Mouse (Mus musculus): ENCODE data around the gene Art3.
A peak's percentile ranks its signal among the peaks of the same experiment; 100 is the strongest.

The Art3 gene

DNA sequence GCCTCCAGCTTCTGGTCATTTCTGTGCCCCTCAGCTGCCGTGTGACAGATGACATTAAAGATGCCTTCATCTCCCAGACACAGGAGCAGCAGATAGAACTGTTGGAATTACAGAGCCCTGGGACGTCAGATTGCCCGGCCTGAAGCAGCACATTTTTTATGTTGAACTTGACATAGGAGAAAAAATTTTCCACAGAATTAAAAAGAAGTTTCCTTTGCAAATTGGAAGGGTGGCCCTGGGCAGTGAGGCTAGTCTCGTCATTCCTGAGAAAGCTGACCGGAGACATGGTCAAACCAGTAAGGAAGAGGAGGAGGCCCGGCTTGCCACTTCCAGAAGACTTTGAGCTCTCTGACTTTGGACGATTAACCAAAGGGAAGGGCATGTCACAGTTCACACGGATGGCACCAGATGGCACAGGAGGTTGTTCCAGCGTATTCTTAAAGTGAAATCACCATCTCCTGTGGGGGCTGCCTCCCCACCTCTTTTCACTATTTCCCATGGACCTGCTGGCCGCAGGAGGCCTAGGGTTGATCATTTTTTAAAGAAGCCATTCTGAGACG lies 33.6 kb downstream of the Art3 start:
- TF ChIP-seq GATA4 (IDR thresholded peaks at IDR 0.05; ENCODE audit: insufficient replicate concordance, low read length): no peak

DNA sequence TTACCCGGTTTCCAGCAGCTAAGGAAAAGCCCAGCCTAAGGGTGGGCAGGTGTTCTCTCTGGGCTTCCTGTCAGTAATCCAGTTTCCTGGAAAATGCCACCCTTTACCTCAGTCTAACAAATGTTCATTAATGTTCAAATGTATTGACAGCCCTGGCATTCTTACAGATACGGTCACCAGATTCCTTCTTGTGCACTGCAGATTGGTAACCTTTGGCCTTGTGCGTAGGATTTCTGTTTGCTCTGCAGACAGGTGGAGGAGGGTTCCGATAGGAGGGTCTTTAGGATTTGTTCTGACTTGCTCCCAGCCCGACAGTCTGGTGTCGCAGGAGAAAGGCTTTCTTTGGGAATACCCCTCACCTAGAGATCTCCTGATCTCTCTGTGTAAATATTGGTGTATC lies 34.9 kb downstream of the Art3 start:
- TF ChIP-seq GATA4 (IDR thresholded peaks at IDR 0.05; ENCODE audit: insufficient replicate concordance, low read length): no peak

DNA sequence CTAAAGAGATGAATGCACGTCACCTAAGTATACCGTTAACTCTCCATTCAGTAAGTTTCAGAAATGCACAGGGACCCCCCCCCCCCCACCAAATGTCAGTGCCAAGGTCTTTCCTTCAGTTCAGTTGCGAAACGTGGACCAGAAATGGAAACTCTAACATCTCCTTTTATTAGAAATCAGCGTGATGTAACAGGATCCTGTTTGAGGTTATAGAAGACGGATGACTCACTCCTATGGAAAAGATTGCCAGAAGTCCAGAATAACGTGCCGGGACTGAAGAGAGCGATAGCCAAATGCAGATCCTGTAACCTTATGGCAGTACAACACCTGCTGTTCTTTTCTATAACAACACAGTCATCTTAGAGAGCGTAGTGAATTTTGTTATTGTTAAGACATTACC lies 36.8 kb downstream of the Art3 start:
- no peak for TF ChIP-seq GATA4 (IDR thresholded peaks at IDR 0.05; ENCODE audit: insufficient replicate concordance, low read length)

DNA sequence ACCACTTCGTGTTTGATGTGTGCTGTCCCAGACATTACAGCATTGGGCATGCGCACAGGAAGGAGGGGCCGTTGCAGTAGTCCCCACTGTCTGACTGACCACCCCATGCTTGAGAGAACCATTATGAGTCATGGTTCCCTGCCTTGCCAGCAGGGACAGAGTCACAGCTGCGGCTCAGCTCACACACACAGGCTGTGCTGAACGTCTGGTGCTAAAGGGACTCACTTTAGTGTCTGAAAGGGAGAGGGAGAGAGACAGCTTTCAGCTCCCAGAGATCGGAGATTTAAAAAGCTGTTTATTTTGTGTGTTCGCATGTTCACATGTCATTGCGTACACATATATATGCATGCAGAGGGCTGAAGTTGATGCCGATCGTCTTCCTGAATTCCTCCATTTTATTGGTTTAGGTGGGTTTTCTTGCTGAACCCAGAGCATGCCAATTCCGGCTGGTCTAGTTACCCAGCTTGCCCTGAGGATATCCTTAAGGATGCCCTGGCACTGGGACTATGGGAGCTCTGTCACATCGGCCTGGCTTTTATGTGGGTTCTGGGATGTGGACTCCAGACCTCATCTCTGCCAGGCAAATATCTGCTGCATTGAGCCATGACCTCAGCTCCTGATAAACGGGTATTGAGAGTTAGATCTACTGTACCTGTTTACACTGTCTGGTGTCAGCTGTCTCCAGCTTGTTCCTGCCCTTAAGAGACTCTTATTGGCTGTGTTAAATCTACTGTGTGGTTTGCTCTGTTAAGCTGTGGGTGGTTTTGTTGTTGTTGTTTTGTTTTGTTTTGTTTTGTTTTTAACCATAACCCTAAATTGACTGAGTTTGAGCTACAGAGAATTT lies 37.7 kb downstream of the Art3 start:
- no peak for TF ChIP-seq GATA4 (IDR thresholded peaks at IDR 0.05; ENCODE audit: insufficient replicate concordance, low read length)

DNA sequence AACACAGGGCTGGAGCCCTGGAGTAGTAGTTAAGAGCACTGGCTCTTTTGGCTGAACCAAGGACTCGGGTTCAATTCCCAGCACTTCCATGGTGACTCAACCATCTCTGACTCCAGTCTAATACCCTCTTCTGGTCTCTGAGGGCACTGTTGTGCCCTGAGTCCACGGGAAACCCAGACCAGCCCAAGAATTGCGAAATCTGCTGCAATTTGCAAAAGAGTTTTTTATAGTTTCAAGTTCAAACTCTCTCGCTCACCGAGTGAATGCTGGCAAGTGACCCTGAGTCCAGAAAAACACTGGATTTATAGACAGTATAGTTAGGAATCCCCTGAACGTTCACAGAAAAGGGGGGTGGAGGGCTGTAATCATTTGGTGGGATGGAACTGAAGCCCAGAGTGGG lies 38.8 kb downstream of the Art3 start:
- TF ChIP-seq GATA4 (IDR thresholded peaks at IDR 0.05; ENCODE audit: insufficient replicate concordance, low read length): no peak

DNA sequence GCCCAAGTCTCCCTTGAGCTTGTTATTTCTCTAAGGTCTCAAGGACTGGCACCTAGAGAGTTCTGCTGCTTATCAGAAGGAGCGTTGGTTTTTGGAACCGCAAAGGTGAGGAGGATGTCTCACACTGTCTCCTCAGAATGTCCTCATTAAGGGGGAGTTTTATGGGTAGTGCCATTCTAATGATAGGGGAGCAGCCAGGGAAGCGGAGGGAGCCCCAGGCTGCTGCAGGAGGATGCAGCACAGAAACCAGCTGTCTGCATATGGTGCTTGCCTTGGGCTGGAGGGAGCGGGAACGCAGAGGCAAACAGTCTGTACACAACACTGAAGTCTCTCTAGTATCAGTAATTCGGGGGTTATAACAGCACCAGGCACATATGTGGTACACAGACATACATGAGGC lies 39.3 kb downstream of the Art3 start:
- TF ChIP-seq GATA4 (IDR thresholded peaks at IDR 0.05; ENCODE audit: insufficient replicate concordance, low read length): no peak

DNA sequence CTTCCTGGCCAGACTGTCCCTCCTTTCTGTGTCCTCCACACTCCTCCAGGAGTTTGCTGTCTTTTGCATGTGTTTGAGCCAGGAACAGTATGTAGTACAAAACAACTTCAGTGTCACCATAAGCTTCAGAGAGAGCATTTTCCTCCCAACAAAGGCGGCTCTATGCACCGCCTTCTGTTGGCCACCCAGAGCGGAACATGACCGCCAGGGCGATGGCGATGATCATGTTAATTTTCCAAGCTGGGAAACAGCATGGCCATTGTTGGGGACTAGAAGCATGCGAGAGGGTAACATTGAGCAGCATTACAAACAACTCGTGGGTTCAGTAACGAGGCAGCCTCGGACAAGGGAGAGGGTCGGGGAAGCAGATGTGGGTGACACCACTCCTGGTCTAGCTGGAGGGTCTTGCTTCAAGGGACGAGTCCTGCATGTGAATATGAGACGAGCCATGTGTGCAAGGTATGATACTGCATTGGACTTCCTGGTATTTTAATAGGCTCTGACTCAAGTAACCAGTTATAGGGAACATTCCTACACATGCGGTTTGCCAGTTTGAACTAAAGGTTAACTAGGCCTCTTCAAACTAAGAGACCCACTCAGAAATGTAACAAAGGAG lies 39.8 kb downstream of the Art3 start:
- TF ChIP-seq GATA4 (IDR thresholded peaks at IDR 0.05; ENCODE audit: insufficient replicate concordance, low read length): no peak

DNA sequence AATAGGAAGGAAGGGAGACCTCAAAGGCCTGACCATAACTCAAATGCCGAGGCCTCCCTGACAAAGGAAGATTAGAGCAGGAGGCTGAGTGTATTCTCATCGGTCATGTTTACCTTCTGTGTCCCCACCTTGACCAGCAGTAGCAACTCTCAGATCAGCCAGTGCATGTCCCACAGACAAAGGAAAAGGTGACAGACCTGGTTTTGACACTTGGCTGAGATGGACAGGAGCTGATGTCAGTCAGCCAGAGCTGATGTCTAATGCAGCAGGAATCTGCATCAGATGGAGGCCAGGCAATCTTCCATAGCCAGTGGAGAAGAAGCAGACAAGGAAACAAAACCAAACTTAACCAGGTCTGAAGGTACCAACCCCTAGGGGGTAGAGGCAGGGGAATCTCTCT lies 41.0 kb downstream of the Art3 start:
- TF ChIP-seq GATA4 (IDR thresholded peaks at IDR 0.05; ENCODE audit: insufficient replicate concordance, low read length): no peak

DNA sequence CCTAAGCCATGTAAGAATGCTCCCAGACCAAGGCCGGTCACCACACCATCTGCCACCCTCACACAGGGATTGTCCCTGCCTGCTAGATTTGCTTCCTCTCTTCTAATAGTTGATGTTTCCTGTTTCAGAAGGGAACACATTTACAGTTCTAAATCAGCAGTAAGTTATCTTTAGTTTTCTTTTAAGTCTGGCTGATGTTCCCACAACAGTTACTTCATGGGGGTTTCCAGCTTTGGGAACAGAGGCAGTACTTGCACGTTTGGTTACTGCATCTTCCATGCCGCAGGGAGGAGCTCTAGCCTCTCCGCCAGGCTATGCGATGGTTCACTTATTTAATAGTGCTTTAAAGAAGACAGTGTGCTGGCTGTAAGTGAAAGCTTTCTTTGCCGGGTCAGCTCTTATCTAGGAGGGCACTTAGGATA lies 43.1 kb downstream of the Art3 start:
- peak; percentile 77 for TF ChIP-seq GATA4 (IDR thresholded peaks at IDR 0.05; ENCODE audit: insufficient replicate concordance, low read length)

DNA sequence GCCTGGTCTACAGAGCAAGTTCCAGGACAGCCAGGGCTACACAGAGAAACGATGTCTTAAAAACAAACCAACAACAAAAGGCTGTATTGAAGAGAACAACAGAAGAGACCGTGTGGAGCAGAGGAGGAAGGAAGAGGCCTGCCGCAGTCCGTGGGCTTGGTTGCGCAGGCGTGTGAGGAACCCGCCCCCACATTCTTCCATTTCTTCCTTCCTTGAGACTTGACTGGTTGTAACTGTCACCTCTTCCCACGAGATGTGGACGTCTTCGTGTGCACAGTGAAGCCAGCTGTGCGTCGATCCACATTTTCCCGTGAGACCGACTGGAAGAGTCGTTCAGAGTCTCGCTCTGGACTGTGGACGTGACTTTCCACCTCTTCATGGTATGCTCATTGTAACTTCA lies 43.7 kb downstream of the Art3 start:
- no peak for TF ChIP-seq GATA4 (IDR thresholded peaks at IDR 0.05; ENCODE audit: insufficient replicate concordance, low read length)

DNA sequence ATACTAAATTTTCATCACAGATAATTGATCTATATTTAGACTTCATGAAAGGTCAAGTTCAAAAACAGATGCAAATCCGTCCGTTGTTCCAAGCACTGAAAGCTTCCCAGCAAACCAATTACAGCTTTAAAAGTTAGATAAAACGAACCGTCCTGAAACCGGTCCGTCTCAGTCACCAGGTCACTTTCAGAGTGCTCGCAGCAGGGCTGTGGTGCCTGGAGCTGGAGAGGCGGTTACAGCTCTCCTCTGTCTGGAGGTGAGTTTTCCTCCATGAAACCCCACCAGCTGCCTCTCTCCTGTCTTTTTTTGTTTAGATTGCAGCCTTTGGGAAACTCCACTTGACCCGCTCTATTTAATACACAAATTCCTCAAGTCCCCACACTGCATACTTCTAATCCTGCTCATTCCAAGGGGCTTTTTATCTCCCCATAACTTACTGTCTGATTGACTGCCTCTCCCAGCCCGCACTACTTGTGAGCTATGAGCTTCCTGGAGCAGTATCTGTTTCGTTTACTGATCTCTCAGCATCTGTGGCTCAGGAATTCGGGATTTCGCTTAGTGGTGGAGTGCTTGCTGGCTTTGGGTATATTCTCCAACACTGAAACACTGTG lies 45.3 kb downstream of the Art3 start:
- TF ChIP-seq GATA4 (IDR thresholded peaks at IDR 0.05; ENCODE audit: insufficient replicate concordance, low read length): no peak

DNA sequence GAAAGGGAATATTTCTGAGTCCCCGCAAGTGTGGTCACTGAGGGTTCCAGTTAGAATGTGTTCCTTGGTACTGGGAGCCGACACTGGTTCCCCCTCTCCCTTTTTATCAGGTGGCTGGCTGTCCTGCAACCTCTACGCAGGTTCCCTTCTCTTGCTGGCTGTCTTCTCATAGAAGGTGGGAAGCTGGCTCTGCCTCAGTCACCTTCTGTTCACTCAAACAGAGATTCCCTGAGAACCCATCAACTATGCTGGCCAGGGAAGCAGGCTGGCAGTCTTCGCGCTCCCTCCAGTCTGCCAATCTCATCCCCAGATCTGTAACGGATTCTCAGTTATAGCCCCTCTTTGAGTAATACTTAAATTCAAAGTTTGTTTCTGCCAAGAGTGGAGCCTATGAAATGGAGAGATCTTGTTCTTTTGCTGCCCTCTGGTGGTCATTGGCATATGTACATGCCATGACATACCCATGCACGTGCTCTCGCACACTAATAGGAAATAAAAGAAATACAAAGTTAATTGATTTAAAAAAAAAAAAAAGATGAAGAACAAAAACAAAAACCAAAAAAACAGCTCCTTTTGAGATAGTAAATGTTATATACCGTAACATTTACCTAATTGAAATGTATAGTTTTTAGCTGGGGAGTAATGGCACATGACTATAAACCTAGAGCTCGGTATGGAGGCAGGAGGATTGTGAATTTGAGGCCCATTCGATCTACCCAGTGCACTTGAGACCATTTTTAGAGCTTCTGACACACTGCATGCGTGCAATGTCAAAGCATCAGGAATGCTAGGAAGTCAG lies 50.1 kb downstream of the Art3 start:
- no peak for TF ChIP-seq GATA4 (IDR thresholded peaks at IDR 0.05; ENCODE audit: insufficient replicate concordance, low read length)

DNA sequence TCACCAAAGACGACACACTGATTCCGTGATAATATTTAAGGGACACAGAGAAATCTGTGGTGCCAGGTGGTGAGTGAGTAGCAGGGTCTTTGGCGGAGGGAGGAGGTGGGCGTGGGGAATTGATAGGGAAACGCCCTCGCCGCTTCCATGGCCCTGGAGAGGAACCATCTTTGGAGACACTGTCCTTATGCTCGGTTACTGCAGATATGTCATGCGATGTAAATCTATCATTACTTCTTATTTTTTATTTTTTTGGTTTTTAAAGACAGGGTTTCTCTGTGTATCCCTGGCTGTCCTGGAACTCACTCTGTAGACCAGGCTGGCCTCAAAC lies 50.7 kb downstream of the Art3 start:
- no peak for TF ChIP-seq GATA4 (IDR thresholded peaks at IDR 0.05; ENCODE audit: insufficient replicate concordance, low read length)

DNA sequence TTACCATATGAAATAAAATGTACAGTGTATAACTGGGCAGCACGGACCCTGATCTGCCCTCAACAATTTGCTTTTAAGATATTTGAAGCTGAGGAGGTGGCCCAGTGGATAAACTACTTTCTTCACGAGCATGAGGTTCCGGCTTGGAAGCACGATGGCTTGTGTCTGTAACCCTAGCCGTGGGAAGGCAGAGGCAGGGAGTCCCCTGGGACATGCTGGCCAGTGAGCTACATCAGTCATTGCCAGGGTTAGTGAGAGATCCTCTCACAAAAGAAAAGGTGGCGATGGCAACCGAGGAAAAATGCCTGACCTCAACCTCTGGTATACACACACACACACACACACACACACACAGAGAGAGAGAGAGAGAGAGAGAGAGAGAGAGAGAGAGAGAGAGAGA lies 52.1 kb downstream of the Art3 start:
- TF ChIP-seq GATA4 (IDR thresholded peaks at IDR 0.05; ENCODE audit: insufficient replicate concordance, low read length): no peak

DNA sequence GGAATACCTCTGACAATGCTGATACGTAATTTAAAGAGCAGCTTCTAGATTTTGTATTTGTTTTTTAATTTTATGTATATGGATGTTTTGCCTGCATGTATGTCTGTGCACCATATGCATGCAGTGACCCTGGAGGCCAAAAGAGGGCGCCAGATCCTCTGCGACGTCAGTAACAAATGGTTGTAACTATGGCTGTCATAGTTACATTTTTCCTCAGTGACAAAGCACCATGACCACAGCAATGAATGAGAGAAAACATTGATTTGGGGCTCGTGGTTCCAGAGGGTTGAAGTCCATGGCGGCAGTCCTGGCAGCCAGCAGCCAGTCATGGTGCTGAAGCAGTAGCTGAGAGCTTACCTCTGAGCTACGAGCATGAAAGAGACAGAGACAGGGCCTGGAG lies 53.2 kb downstream of the Art3 start:
- no peak for TF ChIP-seq GATA4 (IDR thresholded peaks at IDR 0.05; ENCODE audit: insufficient replicate concordance, low read length)

All from liver, adult (tissue).